Mouse (Mus musculus) thymus, postnatal 0 days (tissue): ENCODE results near the gene Gnb4. TPM values are rescaled to one million over a fixed set of nuclear protein-coding genes. Genes with fewer than 3 reads are reported as not detected.

Experiments
- polyA plus RNA-seq: library from polyadenylated mRNA; unstranded; fragments of >200 nt; fragmentation: Nextera tagmentation; extraction: Ambion mirVana; gene quantifications from 2 replicates; pipeline ENCODE4 v1.2.1, GENCODE M21; 2015

The Gnb4 gene
- polyA plus RNA-seq, 1 experiment from 2014 or later = 45.5 TPM

Other genes with a start within 250 kb of the Gnb4 start
- gene Pik3ca, start 218.9 kb downstream of the Gnb4 start, polyA plus RNA-seq = 12.7 and 13.3 TPM in 2 replicates
- 0.09 and 0.21 TPM in 2 replicates for gene Kcnmb3, start 124.4 kb downstream of the Gnb4 start, polyA plus RNA-seq
- gene Zfp639, start 106.3 kb downstream of the Gnb4 start, polyA plus RNA-seq = 31.8 and 33.0 TPM in 2 replicates
- 11.6 and 16.8 TPM in 2 replicates for gene Mfn1, start 87.1 kb downstream of the Gnb4 start, polyA plus RNA-seq
- gene Actl6a, start 89.7 kb upstream of the Gnb4 start, polyA plus RNA-seq = 164 and 171 TPM in 2 replicates
- gene Ndufb5, start 120.4 kb upstream of the Gnb4 start, polyA plus RNA-seq = 360 and 369 TPM in 2 replicates
- 39.3 and 42.6 TPM in 2 replicates for gene Mrpl47, start 121.0 kb upstream of the Gnb4 start, polyA plus RNA-seq
- gene Usp13, start 201.0 kb upstream of the Gnb4 start, polyA plus RNA-seq = 0.22 and 0.38 TPM in 2 replicates